In genomic region chr4:125696182-125696939, GRCm38 (mm10) we compare ENCODE assay signal across 10 mouse cellular contexts.
DNase-seq lines count a peak whose midpoint lies in the region; ATAC-seq and TF ChIP-seq lines count a peak whose summit lies in the region.
"Had no signal": no experiment of that assay in that cellular context is flagged by ENCODE, and none has a peak within 500 bp of the region (broad histone marks: within the 10 kb centered on the region; RNA-seq: fewer than 3 reads in every experiment).

No protein-coding gene starts in this region.

- H3K4me1 ChIP-seq in forebrain, embryonic 13.5 days = peaks cover 53% of the 10 kb centered on the region
- H3K4me1 ChIP-seq in midbrain, embryonic 13.5 days (replicated peaks) = peaks cover 50% of the 10 kb centered on the region
- H3K4me1 ChIP-seq in lung, adult 2 months (ENCODE audit: control insufficient read depth, insufficient read depth, low read length) = no peaks in the 10 kb centered on the region
- peaks cover 4% of the 10 kb centered on the region; the same call in 1 of the 2 replicates for H3K4me1 ChIP-seq in heart, embryonic 12.5 days (replicated peaks)
- H3K4me1 ChIP-seq: lung, embryonic 15.5 days had no signal

- WGBS in forebrain, embryonic 13.5 days = 7% methylated on average over 18 of the region's 18 CpGs
- WGBS in midbrain, embryonic 13.5 days = 8% methylated on average over 18 of the region's 18 CpGs
- 32% methylated on average over 18 of the region's 18 CpGs for WGBS in lung, adult 2 months
- 30% methylated on average over 18 of the region's 18 CpGs for WGBS in heart, embryonic 12.5 days

- peak; percentile 96 for ATAC-seq in forebrain, embryonic 13.5 days
- peak; percentile 98 for ATAC-seq in midbrain, embryonic 13.5 days
- ATAC-seq in heart, embryonic 12.5 days (ENCODE audit: insufficient number of reproducible peaks, low FRiP score) = no peak

- no peak overlapping the region for H3K9ac ChIP-seq in forebrain, embryonic 13.5 days
- no peak overlapping the region; the same call in 1 of the 2 replicates for H3K9ac ChIP-seq in midbrain, embryonic 13.5 days (replicated peaks)
- no peak overlapping the region for H3K9ac ChIP-seq in heart, embryonic 12.5 days
- H3K9ac ChIP-seq: lung, embryonic 15.5 days had no signal

- no peaks in the 10 kb centered on the region for H3K9me3 ChIP-seq in forebrain, embryonic 13.5 days (replicated peaks)
- no peaks in the 10 kb centered on the region for H3K9me3 ChIP-seq in midbrain, embryonic 13.5 days
- no peaks in the 10 kb centered on the region for H3K9me3 ChIP-seq in heart, embryonic 12.5 days (replicated peaks)
- H3K9me3 ChIP-seq: lung, embryonic 15.5 days had no signal

- peak overlapping the region; percentile 28 for H3K4me2 ChIP-seq in forebrain, embryonic 13.5 days
- peak overlapping the region; percentile 33 for H3K4me2 ChIP-seq in midbrain, embryonic 13.5 days (replicated peaks)
- no peak overlapping the region for H3K4me2 ChIP-seq in heart, embryonic 12.5 days
- H3K4me2 ChIP-seq: lung, embryonic 15.5 days had no signal

- H3K27me3 ChIP-seq in forebrain, embryonic 13.5 days = peaks cover 40% of the 10 kb centered on the region
- H3K27me3 ChIP-seq in midbrain, embryonic 13.5 days = peaks cover 18% of the 10 kb centered on the region; the same call in 1 of the 2 replicates
- H3K27me3 ChIP-seq in heart, embryonic 12.5 days (replicated peaks) = peaks cover 54% of the 10 kb centered on the region

- H3K36me3 ChIP-seq in forebrain, embryonic 13.5 days (ENCODE audit: poor library complexity, severe bottlenecking) = 0 out of 2 replicates have a peak, but pooled peaks cover 3% of the 10 kb centered on the region
- H3K36me3 ChIP-seq in midbrain, embryonic 13.5 days = peaks cover 3% of the 10 kb centered on the region; the same call in 1 of the 2 replicates
- no peaks in the 10 kb centered on the region for H3K36me3 ChIP-seq in heart, embryonic 12.5 days
- H3K36me3 ChIP-seq: lung, embryonic 15.5 days had no signal

- no peak for TF ChIP-seq POLR2A in lung, adult 2 months (IDR thresholded peaks at IDR 0.05; ENCODE audit: borderline replicate concordance, extremely low read depth, low read depth, low read length)

- H3K4me3 ChIP-seq in forebrain, embryonic 13.5 days = no peak overlapping the region
- H3K4me3 ChIP-seq in midbrain, embryonic 13.5 days (replicated peaks) = no peak overlapping the region
- no peak overlapping the region for H3K4me3 ChIP-seq in lung, adult 2 months (replicated peaks; ENCODE audit: extremely low read depth, low read depth, low read length)
- no peak overlapping the region for H3K4me3 ChIP-seq in heart, embryonic 12.5 days
- H3K4me3 ChIP-seq: lung, embryonic 15.5 days had no signal

- H3K27ac ChIP-seq in forebrain, embryonic 13.5 days = peak overlapping the region; percentile 75
- peak overlapping the region; percentile 79 for H3K27ac ChIP-seq in midbrain, embryonic 13.5 days
- no peak overlapping the region for H3K27ac ChIP-seq in heart, embryonic 12.5 days (ENCODE audit: poor library complexity, severe bottlenecking)
- H3K27ac ChIP-seq: lung, embryonic 15.5 days had no signal

- DNase-seq in right cerebral cortex, postnatal 4 days = peak; percentile 37
- no peak for DNase-seq in right cerebral cortex, postnatal 36 days (ENCODE audit: low spot score in 2 of 2)
- no peak for DNase-seq in ovary, postnatal 36 days (ENCODE audit: low spot score)
- DNase-seq in lung, adult 2 months = no peak
- DNase-seq: heart, adult 11 months; thymus, adult 18-20 months had no signal

- TF ChIP-seq CTCF in lung, adult 2 months (IDR thresholded peaks at IDR 0.05; ENCODE audit: insufficient read depth, low read length) = no peak
